Mouse (Mus musculus): ENCODE data around the gene Ablim2. TPM values are rescaled to one million over a fixed set of nuclear protein-coding genes. Genes with fewer than 3 reads are reported as not detected.

Gene Ablim2
- 0.33 and 0.45 TPM in 2 replicates for polyA plus RNA-seq (2015; fragmentation: Nextera tagmentation; extraction: Ambion mirVana)

GRCm38 (mm10) chr5:35757639-35758001, at the start of gene Ablim2:
Ablim2 (plus strand) TSS chr5:35757880.
- TF ChIP-seq CTCF (IDR thresholded peaks at IDR 0.05; ENCODE audit: low read depth) (no peak), EP300 (IDR thresholded peaks at IDR 0.05; ENCODE audit: low read depth) (no peak)
- no peak within 1 kb of the TSS for H3K27ac ChIP-seq (ENCODE audit: low read depth)
- DNase-seq (peak; percentile 91), ATAC-seq (peak; percentile 96)
- peak within 1 kb of the TSS; percentile 96 for H3K4me2 ChIP-seq (ENCODE audit: low read depth, low read length)
- WGBS (ENCODE audit: insufficient replicate concordance), result under 1% methylated on average over 31 of the region's 35 CpGs
- H3K4me3 ChIP-seq (ENCODE audit: low read depth, low read length), result peak within 1 kb of the TSS; percentile 58
- peaks cover 6% of the 10 kb centered on the region; the same call in 1 of the 2 replicates for H3K4me1 ChIP-seq (ENCODE audit: insufficient read depth)
- no peaks in the 10 kb centered on the region for H3K9me3 ChIP-seq (ENCODE audit: low read length)
- peaks cover 29% of the 10 kb centered on the region for H3K27me3 ChIP-seq (ENCODE audit: insufficient read depth, low read length)
- no peaks in the 10 kb centered on the region for H3K36me3 ChIP-seq (replicated peaks; ENCODE audit: insufficient read depth, low read length)
- H3K9ac ChIP-seq (replicated peaks), result peak within 1 kb of the TSS; percentile 48

GRCm38 (mm10) chr5:35710481-35710880, 47.2 kb upstream of the Ablim2 start:
- H3K9ac ChIP-seq (replicated peaks), result no peak overlapping the region
- 55% methylated on average over 3 of the region's 3 CpGs for WGBS (ENCODE audit: insufficient replicate concordance)
- H3K36me3 ChIP-seq (replicated peaks; ENCODE audit: insufficient read depth, low read length), result peaks cover 10% of the 10 kb centered on the region; the same call in 1 of the 2 replicates
- no peak overlapping the region for H3K27ac ChIP-seq (ENCODE audit: low read depth)
- H3K4me1 ChIP-seq (ENCODE audit: insufficient read depth), result no peaks in the 10 kb centered on the region
- H3K9me3 ChIP-seq (ENCODE audit: low read length), result no peaks in the 10 kb centered on the region
- no peak for ATAC-seq
- no peaks in the 10 kb centered on the region for H3K27me3 ChIP-seq (ENCODE audit: insufficient read depth, low read length)
- no peak overlapping the region for H3K4me2 ChIP-seq (ENCODE audit: low read depth, low read length)
- H3K4me3 ChIP-seq (ENCODE audit: low read depth, low read length), result no peak overlapping the region
- TF ChIP-seq EP300 (IDR thresholded peaks at IDR 0.05; ENCODE audit: low read depth), result no peak
- no peak for TF ChIP-seq CTCF (IDR thresholded peaks at IDR 0.05; ENCODE audit: low read depth)
- no peak for DNase-seq

- Histone ChIP-seq H3K36me3 (replicated peaks; ENCODE audit: insufficient read depth, low read length) (peaks cover 10% of the 10 kb centered on the region; the same call in 1 of the 2 replicates), H3K9ac (replicated peaks) (no peak overlapping the region), H3K4me2 (ENCODE audit: low read depth, low read length) (no peak overlapping the region), H3K4me1 (ENCODE audit: insufficient read depth) (no peaks in the 10 kb centered on the region), H3K9me3 (ENCODE audit: low read length) (no peaks in the 10 kb centered on the region), H3K27me3 (ENCODE audit: insufficient read depth, low read length) (no peaks in the 10 kb centered on the region), H3K27ac (ENCODE audit: low read depth) (no peak overlapping the region), H3K4me3 (ENCODE audit: low read depth, low read length) (no peak overlapping the region)
- DNase-seq, result no peak
- ATAC-seq, result no peak
- TF ChIP-seq CTCF (IDR thresholded peaks at IDR 0.05; ENCODE audit: low read depth) (no peak), EP300 (IDR thresholded peaks at IDR 0.05; ENCODE audit: low read depth) (no peak)
- WGBS (ENCODE audit: insufficient replicate concordance), result 62% methylated on average over 3 of the region's 3 CpGs
Observed at GRCm38 (mm10) chr5:35710931-35711330, 46.7 kb upstream of the Ablim2 start.

GRCm38 (mm10) chr5:35712517-35712916, 45.2 kb upstream of the Ablim2 start:
- no peak overlapping the region for H3K27ac ChIP-seq (ENCODE audit: low read depth)
- peaks cover 10% of the 10 kb centered on the region; the same call in 1 of the 2 replicates for H3K36me3 ChIP-seq (replicated peaks; ENCODE audit: insufficient read depth, low read length)
- 58% methylated on average over 5 of the region's 5 CpGs for WGBS (ENCODE audit: insufficient replicate concordance)
- H3K4me3 ChIP-seq (ENCODE audit: low read depth, low read length), result no peak overlapping the region
- TF ChIP-seq EP300 (IDR thresholded peaks at IDR 0.05; ENCODE audit: low read depth) (no peak), CTCF (IDR thresholded peaks at IDR 0.05; ENCODE audit: low read depth) (no peak)
- no peaks in the 10 kb centered on the region for H3K27me3 ChIP-seq (ENCODE audit: insufficient read depth, low read length)
- H3K4me1 ChIP-seq (ENCODE audit: insufficient read depth), result no peaks in the 10 kb centered on the region
- H3K4me2 ChIP-seq (ENCODE audit: low read depth, low read length), result no peak overlapping the region
- no peak overlapping the region for H3K9ac ChIP-seq (replicated peaks)
- ATAC-seq (no peak), DNase-seq (no peak)
- no peaks in the 10 kb centered on the region for H3K9me3 ChIP-seq (ENCODE audit: low read length)

- Histone ChIP-seq H3K4me1 (ENCODE audit: insufficient read depth) (no peaks in the 10 kb centered on the region), H3K36me3 (replicated peaks; ENCODE audit: insufficient read depth, low read length) (peaks cover 10% of the 10 kb centered on the region; the same call in 1 of the 2 replicates), H3K4me3 (ENCODE audit: low read depth, low read length) (no peak overlapping the region), H3K4me2 (ENCODE audit: low read depth, low read length) (no peak overlapping the region), H3K27ac (ENCODE audit: low read depth) (no peak overlapping the region), H3K9ac (replicated peaks) (no peak overlapping the region), H3K27me3 (ENCODE audit: insufficient read depth, low read length) (no peaks in the 10 kb centered on the region), H3K9me3 (ENCODE audit: low read length) (no peaks in the 10 kb centered on the region)
- peak; percentile 79 for ATAC-seq
- WGBS (ENCODE audit: insufficient replicate concordance), result 50% methylated on average over 13 of the region's 13 CpGs
- TF ChIP-seq EP300 (IDR thresholded peaks at IDR 0.05; ENCODE audit: low read depth) (no peak), CTCF (IDR thresholded peaks at IDR 0.05; ENCODE audit: low read depth) (peak; percentile 90)
- peak; percentile 76 for DNase-seq
Observed at GRCm38 (mm10) chr5:35713649-35714354, 43.9 kb upstream of the Ablim2 start.

- 71% methylated on average over 5 of the region's 5 CpGs for WGBS (ENCODE audit: insufficient replicate concordance)
- H3K4me2 ChIP-seq (ENCODE audit: low read depth, low read length), result no peak overlapping the region
- DNase-seq, result no peak
- H3K4me3 ChIP-seq (ENCODE audit: low read depth, low read length), result no peak overlapping the region
- no peak for ATAC-seq
- H3K4me1 ChIP-seq (ENCODE audit: insufficient read depth), result no peaks in the 10 kb centered on the region
- H3K9me3 ChIP-seq (ENCODE audit: low read length), result no peaks in the 10 kb centered on the region
- no peak overlapping the region for H3K9ac ChIP-seq (replicated peaks)
- peaks cover 5% of the 10 kb centered on the region; the same call in 1 of the 2 replicates for H3K36me3 ChIP-seq (replicated peaks; ENCODE audit: insufficient read depth, low read length)
- TF ChIP-seq CTCF (IDR thresholded peaks at IDR 0.05; ENCODE audit: low read depth) (no peak), EP300 (IDR thresholded peaks at IDR 0.05; ENCODE audit: low read depth) (no peak)
- no peak overlapping the region for H3K27ac ChIP-seq (ENCODE audit: low read depth)
- no peaks in the 10 kb centered on the region for H3K27me3 ChIP-seq (ENCODE audit: insufficient read depth, low read length)
Observed at GRCm38 (mm10) chr5:35717455-35717854, 40.2 kb upstream of the Ablim2 start.
